Mouse (Mus musculus): ENCODE measurements around the gene Mdm2. TPM values are rescaled to one million over a fixed set of nuclear protein-coding genes. Genes with fewer than 3 reads are reported as not detected.

The Mdm2 gene
- polyA plus RNA-seq, 1 experiment: 41.8 TPM

DNA sequence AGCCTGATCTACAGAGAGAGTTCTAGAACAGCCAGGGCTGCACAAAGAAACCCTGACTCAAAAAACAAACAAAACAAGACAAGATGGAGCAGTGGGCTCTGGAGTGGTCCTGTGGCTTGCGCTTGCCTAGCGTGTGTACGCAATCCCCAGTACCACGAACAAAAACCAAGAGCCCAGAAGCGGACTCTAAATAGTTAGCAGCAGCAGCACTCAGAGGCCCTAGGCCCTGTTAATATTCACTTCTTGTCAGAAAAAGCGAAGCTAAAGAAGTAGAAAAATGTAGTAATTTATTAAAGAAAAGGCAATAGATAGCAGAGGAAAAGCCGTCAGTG is 44.0 kb upstream of the Mdm2 start:
- peaks cover 93% of the 10 kb centered on the region for H3K36me3 ChIP-seq (replicated peaks; ENCODE audit: low read length)

DNA sequence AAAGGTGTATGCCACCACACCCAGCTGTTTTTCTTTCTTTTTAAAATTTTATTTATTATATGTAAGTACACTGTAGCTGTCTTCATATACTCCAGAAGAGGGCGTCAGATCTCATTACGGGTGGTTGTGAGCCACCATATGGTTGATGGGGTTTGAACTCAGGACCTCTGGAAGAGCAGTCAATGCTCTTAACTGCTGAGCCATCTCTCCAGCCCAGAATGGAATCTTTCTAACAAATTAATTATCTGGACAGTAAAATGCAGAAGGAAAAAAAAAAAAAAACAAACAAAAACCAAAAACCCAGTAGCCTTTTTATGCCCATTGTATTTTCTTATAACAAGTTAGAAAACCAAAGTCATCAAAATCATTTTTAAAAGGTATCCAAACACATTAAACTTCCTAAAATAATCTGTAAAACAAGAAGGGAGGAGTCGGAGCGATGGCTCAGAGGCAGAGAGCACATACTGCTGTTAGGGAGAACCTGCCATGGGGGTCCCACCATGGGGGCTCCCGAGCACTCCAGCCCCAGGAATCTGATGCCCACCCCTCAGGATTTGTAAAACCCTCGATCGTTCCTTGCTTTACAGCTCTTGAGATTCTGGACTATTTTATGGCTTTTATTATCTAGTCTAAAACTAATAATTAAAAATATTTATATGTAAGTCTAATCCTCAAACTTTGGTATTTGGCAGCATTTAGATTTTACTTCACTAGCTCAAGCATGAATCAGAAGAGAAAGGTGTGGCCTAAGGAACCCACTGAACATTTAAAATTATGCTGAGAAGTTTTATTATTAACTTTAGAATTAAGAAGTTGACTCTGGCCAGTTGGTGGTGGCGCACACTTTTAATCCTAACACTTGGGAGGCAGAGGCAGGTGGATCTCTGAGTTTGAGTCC is 43.4 kb upstream of the Mdm2 start:
- TF ChIP-seq GATA1 (IDR thresholded peaks at IDR 0.05; ENCODE audit: borderline replicate concordance, low read length): no peak
- TF ChIP-seq FLI1 (IDR thresholded peaks at IDR 0.05; ENCODE audit: low read length): no peak
- no peaks in the 10 kb centered on the region for H3K27me3 ChIP-seq (replicated peaks)
- H3K4me1 ChIP-seq: peaks cover 16% of the 10 kb centered on the region
- peaks cover 7% of the 10 kb centered on the region for H3K9me3 ChIP-seq
- no peak overlapping the region for H3K4me3 ChIP-seq (replicated peaks)
- H3K36me3 ChIP-seq (replicated peaks; ENCODE audit: low read length): peaks cover 93% of the 10 kb centered on the region

More for the DNA sequence above, 44.0 kb upstream of the Mdm2 start:
- TF ChIP-seq GATA1 (IDR thresholded peaks at IDR 0.05; ENCODE audit: borderline replicate concordance, low read length) (no peak), FLI1 (IDR thresholded peaks at IDR 0.05; ENCODE audit: low read length) (no peak)
- Histone ChIP-seq H3K4me3 (replicated peaks) (no peak overlapping the region), H3K9me3 (peaks cover 7% of the 10 kb centered on the region), H3K4me1 (peaks cover 16% of the 10 kb centered on the region), H3K27me3 (replicated peaks) (no peaks in the 10 kb centered on the region)

DNA sequence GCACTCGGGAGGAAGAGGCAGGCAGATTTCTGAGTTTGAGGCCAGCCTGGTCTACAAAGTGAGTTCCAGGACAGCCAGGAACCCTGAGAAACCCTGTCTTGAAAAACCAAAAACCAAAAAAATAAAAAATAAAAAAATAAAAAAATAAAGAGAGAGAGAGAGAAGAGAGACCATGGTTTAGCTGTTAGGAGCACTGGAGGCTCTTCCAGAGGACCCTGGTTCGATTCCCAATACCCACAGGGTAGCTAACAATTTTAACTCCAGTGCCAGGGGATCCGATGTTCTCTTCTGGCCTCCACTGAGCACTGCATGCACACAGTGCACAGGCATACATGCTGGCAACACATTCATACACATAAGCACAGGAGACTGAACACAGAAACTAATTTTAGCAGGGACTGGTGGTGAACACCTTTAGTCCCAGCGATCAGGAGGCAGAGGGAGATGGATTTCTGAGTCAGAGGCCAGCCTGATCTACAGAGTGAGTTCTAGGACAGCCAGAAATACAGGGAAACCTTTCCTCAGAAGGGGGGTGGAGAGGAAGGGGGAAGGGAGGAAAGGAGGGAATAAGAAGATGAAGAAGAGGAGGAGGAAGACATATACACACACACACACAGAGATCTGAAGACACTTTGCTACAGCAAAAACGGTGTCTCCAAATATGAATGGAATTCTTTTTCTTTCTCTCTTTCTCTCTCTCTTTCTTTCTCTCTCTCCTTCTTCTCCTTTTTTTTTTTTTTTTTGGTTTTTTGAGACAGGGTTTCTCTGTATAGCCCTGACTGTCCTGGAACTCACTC is 42.5 kb upstream of the Mdm2 start:
- Histone ChIP-seq H3K9me3 (peaks cover 7% of the 10 kb centered on the region), H3K36me3 (replicated peaks; ENCODE audit: low read length) (peaks cover 93% of the 10 kb centered on the region), H3K4me3 (replicated peaks) (no peak overlapping the region), H3K4me1 (peaks cover 16% of the 10 kb centered on the region), H3K27me3 (replicated peaks) (no peaks in the 10 kb centered on the region)
- TF ChIP-seq FLI1 (IDR thresholded peaks at IDR 0.05; ENCODE audit: low read length) (no peak), GATA1 (IDR thresholded peaks at IDR 0.05; ENCODE audit: borderline replicate concordance, low read length) (no peak)

DNA sequence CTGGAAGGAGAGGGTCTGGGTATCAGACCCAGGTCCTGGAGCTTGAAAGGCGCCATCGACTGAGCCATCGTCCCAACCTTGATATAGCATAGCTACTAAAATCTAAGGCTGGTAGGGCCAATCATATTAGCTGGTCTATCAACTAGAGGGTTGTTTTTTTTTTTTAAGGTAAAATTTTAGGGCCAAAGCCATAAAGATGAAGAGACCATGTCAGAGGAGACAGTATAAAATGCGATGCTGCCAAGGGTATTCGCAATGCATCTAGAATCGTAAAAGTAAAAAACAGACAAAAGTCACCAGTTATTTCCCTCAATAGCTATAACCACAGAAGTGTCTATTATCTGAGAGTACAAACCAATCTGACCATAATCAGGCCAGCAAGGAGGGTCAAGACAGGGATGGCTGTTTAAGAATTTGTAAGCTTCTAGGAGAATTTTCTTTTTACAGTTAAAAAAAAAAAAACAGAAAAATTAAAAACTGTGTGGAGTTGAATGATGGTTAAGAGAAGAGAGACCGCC is 41.8 kb upstream of the Mdm2 start:
- TF ChIP-seq FLI1 (IDR thresholded peaks at IDR 0.05; ENCODE audit: low read length) (no peak), GATA1 (IDR thresholded peaks at IDR 0.05; ENCODE audit: borderline replicate concordance, low read length) (no peak)
- no peak overlapping the region for H3K4me3 ChIP-seq (replicated peaks)
- H3K9me3 ChIP-seq: peaks cover 7% of the 10 kb centered on the region
- H3K27me3 ChIP-seq (replicated peaks): no peaks in the 10 kb centered on the region
- H3K36me3 ChIP-seq (replicated peaks; ENCODE audit: low read length): peaks cover 90% of the 10 kb centered on the region
- peaks cover 20% of the 10 kb centered on the region for H3K4me1 ChIP-seq

DNA sequence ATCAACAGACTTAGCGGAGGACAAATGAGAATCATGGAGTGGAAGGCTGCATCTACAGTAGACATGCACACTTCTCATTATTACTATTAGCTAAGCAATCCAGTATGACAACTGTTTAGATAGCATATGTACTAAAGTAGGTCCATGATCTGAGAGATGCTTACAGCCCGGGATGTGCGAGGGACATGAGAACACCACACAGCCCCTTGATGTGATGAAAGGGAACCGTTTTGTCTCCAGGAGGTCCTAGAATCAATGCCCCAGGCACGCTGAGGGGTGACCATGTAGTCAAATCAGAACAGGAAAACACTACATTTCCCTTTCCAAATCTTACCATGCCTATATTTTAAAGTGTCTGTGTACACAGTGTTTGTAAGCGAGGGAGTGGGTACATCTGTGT is 41.2 kb upstream of the Mdm2 start:
- Histone ChIP-seq H3K9me3 (peaks cover 7% of the 10 kb centered on the region), H3K36me3 (replicated peaks; ENCODE audit: low read length) (peaks cover 84% of the 10 kb centered on the region)
- TF ChIP-seq FLI1 (IDR thresholded peaks at IDR 0.05; ENCODE audit: low read length) (no peak), GATA1 (IDR thresholded peaks at IDR 0.05; ENCODE audit: borderline replicate concordance, low read length) (no peak)

DNA sequence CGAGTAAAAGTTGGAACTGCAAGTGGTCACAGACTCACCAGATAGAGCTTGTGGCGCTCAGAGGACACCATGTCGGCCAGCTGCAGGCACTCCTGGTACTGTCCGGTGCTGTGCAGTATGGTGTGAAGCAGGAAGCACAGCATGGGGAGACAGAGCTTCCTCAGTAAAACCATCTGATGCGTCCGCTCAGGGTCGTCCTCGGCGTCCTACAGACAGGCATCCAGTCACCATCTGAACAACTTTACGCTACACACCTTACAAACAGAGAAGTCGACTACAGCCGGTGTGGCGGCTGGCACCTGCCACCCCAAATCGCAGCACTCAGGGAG is 40.7 kb upstream of the Mdm2 start:
- TF ChIP-seq GATA1 (IDR thresholded peaks at IDR 0.05; ENCODE audit: borderline replicate concordance, low read length) (no peak), FLI1 (IDR thresholded peaks at IDR 0.05; ENCODE audit: low read length) (no peak)
- Histone ChIP-seq H3K36me3 (replicated peaks; ENCODE audit: low read length) (peaks cover 79% of the 10 kb centered on the region), H3K4me3 (replicated peaks) (no peak overlapping the region), H3K9me3 (peaks cover 7% of the 10 kb centered on the region), H3K4me1 (peaks cover 20% of the 10 kb centered on the region), H3K27me3 (replicated peaks) (no peaks in the 10 kb centered on the region)

More for the DNA sequence above, 41.2 kb upstream of the Mdm2 start:
- Histone ChIP-seq H3K4me3 (replicated peaks) (no peak overlapping the region), H3K27me3 (replicated peaks) (no peaks in the 10 kb centered on the region), H3K4me1 (peaks cover 20% of the 10 kb centered on the region)

DNA sequence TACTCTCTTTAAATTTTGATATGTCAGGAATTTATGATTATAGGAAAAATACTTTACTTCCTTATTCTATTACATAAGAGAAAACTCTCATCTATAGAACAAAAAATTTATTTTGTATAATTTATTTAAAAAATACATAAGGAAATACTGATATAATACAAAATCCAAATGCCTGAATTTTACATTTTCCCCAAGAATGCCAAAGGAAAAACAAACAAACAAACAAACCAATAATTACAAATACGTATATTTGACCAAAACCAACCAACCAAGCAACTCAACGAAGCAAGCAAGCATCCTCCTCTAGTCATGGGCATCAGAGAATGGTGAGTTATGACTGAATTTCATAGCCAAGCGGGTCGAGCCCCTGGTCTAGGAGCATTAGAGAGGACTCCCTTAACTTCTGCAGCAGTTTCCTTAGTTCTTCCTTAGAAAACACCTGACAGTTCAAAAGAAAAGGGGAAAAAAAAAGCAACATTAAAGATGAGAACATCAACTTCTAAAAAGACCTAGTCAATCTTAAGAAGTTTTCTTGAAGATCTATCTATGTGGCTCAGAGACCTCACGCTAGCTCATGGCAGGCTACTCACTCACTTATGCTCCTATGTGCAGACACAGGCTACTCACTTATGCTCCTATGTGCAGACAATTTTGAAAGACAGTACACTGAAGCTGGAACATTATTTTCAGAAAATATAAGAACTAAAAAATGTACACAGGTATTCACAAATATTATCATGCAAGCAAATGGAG is 40.1 kb upstream of the Mdm2 start:
- Histone ChIP-seq H3K27me3 (replicated peaks) (no peaks in the 10 kb centered on the region), H3K4me1 (peaks cover 16% of the 10 kb centered on the region), H3K4me3 (replicated peaks) (no peak overlapping the region), H3K9me3 (peaks cover 7% of the 10 kb centered on the region), H3K36me3 (replicated peaks; ENCODE audit: low read length) (peaks cover 73% of the 10 kb centered on the region)
- no peak for TF ChIP-seq GATA1 (IDR thresholded peaks at IDR 0.05; ENCODE audit: borderline replicate concordance, low read length)
- no peak for TF ChIP-seq FLI1 (IDR thresholded peaks at IDR 0.05; ENCODE audit: low read length)

DNA sequence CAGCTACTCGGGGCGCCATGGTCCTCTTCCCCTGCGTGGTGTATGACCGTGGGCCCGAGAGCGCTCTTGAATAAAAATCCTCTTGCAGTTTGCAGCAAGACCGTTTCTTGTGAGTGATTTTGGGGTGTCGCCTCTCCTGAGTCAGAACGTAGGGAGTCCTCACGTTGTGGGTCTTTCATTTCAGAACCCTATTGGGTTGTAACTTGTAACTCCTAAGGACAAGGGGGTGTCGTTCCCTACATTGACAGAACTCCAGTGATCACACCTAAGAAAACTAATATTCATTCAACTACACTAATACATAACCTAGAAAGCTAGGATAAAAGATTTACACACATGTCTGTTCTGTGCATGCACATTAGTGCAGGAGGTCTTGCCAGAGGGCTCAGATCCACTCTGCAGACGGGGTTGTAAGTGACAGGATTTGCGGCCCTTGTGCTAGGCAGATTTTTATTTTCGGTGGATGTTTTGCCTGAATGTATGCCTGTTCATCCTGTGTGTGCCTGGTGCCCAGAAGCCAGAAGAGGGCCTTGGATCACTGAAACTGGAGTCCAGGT is 39.3 kb upstream of the Mdm2 start:
- Histone ChIP-seq H3K36me3 (replicated peaks; ENCODE audit: low read length) (peaks cover 65% of the 10 kb centered on the region), H3K9me3 (peaks cover 7% of the 10 kb centered on the region)
- TF ChIP-seq GATA1 (IDR thresholded peaks at IDR 0.05; ENCODE audit: borderline replicate concordance, low read length): no peak
- no peak for TF ChIP-seq FLI1 (IDR thresholded peaks at IDR 0.05; ENCODE audit: low read length)

DNA sequence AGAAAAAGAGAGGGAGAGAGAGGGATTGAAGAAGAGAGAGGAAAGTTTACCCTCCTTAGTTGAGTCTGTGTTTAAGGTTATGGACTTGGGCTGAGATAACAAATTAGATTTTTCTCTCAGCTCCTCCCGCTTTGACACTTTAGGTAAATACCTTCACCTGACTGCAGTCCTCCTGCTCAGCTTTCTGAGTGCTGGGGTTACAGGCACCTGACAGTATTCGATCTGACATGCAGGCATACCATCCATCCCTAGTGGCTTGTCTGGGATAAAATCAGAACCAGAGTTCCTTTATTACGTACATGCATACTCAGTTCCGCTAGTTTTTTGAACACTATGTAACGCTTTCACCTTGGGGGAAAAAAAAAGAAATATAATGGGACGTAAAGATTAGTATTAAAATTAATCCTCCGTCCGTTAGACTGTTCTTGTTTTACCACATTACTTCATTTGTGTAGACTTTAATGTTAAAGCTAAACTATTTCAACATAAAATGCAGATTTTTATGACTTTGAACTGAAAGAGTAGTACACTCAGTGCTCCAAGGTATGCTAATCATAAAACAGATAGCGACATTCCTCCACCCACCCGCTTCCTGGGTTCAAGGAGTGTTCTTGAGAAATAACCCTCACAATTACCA is 38.6 kb upstream of the Mdm2 start:
- peaks cover 18% of the 10 kb centered on the region for H3K4me1 ChIP-seq
- TF ChIP-seq FLI1 (IDR thresholded peaks at IDR 0.05; ENCODE audit: low read length): no peak
- TF ChIP-seq GATA1 (IDR thresholded peaks at IDR 0.05; ENCODE audit: borderline replicate concordance, low read length): no peak
- peaks cover 59% of the 10 kb centered on the region for H3K36me3 ChIP-seq (replicated peaks; ENCODE audit: low read length)
- H3K4me3 ChIP-seq (replicated peaks): no peak overlapping the region
- peaks cover 7% of the 10 kb centered on the region for H3K9me3 ChIP-seq
- H3K27me3 ChIP-seq (replicated peaks): no peaks in the 10 kb centered on the region

More for the DNA sequence above, 39.3 kb upstream of the Mdm2 start:
- H3K4me1 ChIP-seq: peaks cover 15% of the 10 kb centered on the region
- no peaks in the 10 kb centered on the region for H3K27me3 ChIP-seq (replicated peaks)
- no peak overlapping the region for H3K4me3 ChIP-seq (replicated peaks)
